Mouse (Mus musculus) leukemia stem cell, adult 10-12 weeks (primary cell): ENCODE results near the gene Pbp2. TPM values are rescaled to one million over a fixed set of nuclear protein-coding genes. Genes with fewer than 3 reads are reported as not detected.

ENCODE experiments used
- polyA plus RNA-seq: library from polyadenylated mRNA; stranded (reverse); fragments of >175 nt; gene quantifications from 2 replicates; pipeline ENCODE4 v1.2.3, GENCODE M21; 2012; ENCODE audit warnings: low replicate concordance

The Pbp2 gene
- not detected in 2 replicates for polyA plus RNA-seq

DNA sequence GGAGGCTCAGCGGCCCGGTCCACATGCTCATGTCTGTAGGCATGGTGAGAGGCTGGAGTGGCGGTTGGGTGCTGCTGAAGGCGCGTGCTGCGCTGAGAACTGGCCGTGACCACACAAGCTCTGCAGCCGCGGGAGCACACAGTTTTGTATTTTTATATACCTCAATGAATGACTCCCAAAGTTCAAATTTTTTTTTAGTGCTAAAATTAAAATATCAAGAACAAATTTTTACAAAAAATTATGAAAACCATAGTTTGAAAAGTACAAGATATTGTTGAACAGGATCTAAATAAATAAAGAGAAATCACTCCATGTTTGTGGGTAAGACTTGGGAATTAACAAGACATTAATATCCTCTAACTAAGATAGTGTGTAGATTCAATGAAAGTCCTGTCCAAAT lies at the start of gene Pbp2:
Gene Pbp2, minus strand, starts transcription at position 101 of the 400 bp plus-strand sequence.

Other genes with a start within 250 kb of the Pbp2 start
- 0.16 TPM in 1 of 2 replicates, not detected in the other for gene Gprc5a, start 244.8 kb downstream of the Pbp2 start, polyA plus RNA-seq
- gene Gprc5d, start 192.1 kb downstream of the Pbp2 start, polyA plus RNA-seq = not detected in 2 replicates
- gene Fam234b, start 112.4 kb downstream of the Pbp2 start, polyA plus RNA-seq = 9.9 and 13.6 TPM in 2 replicates
- 6.6 and 13.1 TPM in 2 replicates for gene Hebp1, start 112.4 kb downstream of the Pbp2 start, polyA plus RNA-seq
- not detected in 2 replicates for gene Gsg1, start 56.1 kb downstream of the Pbp2 start, polyA plus RNA-seq
- 0.23 and 0.77 TPM in 2 replicates for gene Emp1, start 52.1 kb upstream of the Pbp2 start, polyA plus RNA-seq